Mouse (Mus musculus) kidney, postnatal 10 days (tissue): ENCODE data around the gene Dyx1c1.

Source experiments
- DNase-seq: peaks from one replicate; pipeline ENCODE4 v3.0.0; 2021; ENCODE audit warnings: mixed read lengths

Gene Dyx1c1

DNA sequence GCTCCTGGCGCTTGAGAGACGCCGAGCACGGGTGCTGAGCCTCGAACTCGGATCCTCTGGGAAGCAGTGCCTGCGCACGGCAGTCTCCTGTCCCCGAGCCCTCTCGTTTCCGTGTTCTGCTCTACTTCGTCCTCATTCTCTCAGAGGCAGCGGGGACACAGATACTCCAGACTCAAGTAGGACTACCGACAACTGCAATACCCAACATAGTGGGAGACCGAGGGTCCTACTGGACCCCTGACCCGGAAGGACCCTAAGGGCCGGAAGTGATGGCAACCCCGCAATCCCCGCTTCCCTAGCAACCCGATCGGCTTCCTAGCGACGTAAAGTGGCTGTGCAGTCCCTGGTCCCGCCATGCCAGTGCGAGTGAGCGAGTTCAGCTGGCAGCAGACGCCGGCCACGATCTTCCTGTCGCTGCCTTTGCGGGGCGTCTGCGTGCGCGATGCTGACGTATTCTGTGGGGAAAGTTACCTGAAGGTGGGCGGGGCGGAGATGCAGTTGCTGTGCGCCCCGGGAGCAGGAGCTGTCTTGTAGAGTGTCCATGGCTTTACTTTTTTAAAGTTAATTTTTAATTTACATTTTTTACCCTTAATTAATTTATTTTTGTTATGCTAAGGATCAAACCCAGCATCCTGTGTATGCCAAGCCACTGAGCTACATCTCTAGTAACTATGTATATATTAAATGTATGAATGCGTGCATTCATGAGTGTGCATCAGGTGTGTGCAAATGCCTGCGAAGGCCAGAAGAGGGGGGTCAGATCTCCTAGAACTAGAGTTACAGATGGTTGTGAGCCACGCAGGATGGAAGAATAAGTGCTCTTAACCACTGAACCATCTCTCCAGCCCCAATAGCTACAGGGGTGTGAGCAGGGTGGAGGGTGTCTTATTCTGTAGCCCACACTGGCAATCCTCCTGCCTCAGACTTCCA, at the start of gene Dyx1c1, which contains the start of gene Gm44503:
Gene Dyx1c1, plus strand, starts transcription at position 265 of the 930 bp plus-strand sequence.
Gene Gm44503, plus strand, starts transcription at position 332 of the 930 bp plus-strand sequence.
- peak; percentile 89 for DNase-seq

- no peak for DNase-seq
Observed at GRCm38 (mm10) chr9:72911381-72911780, 47.2 kb upstream of the Dyx1c1 start.

GRCm38 (mm10) chr9:72913551-72913950, 45.0 kb upstream of the Dyx1c1 start:
- no peak for DNase-seq

DNA sequence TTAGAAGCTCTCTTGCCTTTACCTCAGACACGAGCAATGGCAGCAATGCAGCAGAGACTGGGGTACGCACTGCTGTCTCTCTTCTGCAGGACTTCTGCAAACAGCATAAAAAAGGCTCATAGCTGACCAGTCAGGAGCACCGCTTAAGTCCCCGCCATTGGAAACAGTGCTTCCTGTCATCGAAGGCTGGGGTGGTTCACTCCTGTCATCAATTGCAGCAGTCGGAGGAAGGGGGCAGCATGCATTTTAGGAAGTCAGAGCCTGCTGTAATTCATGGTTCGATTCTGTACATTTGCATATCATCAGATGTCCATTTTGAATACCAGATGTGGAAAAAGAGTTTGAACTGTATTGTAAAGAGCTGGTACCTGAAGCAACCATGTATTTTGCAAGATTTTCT, 42.9 kb upstream of the Dyx1c1 start:
- DNase-seq: no peak

DNA sequence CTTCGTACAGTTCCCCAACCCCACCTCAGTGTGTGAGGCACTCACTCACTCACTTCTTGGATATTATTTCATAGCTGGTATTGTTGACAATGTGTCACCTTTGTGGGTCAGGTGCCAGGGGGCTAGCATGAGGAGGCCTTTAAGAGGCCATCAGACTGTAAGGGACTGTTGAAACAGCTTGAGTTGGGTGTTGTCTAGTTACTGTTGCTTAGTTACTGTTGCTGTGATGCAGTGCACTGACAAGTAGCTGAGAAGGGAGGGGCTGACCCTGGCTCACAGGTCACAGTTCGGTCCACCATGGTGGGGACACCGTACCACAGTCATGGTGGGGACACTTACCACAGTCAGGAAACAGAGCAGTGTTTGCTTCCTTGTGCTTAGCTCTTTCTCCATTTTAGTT, 35.5 kb upstream of the Dyx1c1 start:
- no peak for DNase-seq

DNA sequence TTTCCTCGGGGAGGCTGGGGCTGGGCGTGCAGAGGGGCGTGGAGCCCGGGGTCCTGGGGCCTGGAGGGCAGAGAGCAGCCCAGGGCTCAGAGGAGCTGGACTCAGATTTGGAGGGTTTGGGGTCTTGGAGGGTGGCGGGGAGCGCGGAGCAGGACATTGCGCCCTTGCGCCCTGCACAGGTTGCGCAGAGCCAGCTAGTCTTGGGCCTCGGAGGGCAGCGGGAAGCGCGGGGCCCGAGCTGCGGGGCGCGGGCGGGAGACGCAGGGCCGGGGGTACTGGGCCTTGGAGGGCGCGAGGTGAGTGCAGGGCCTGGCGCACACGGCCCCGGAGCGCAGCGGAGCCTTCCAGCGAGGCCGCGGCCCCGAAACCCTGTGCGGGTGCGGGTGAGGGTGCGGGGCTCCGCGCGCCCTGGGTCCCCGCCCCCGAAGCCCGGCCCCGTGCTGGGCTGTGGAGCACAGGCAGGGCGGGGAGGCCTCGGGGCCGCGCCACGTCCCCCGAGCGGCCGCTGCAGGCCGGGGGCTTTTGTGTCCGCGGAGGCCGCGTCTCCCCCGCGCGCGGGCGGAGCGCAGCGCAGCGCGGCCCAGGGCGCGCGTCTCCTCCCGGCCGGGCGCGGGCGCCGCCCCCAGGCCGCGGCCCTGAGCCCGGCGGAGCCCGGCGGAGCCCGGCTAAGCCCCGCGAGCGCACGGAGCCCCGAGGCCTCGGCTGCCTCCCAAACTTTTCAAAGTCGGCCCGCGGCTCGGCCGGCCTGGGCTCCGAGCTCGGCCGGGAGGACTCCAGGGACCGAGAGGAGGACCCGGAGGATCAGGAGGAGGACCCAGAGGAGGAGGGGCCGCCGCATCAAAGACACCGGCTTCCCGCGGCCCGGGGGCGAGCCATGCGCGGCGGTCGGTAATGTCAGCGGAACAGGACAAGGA, 33.3 kb upstream of the Dyx1c1 start, which contains the start of gene Pygo1:
Gene Pygo1, plus strand, starts transcription at position 625 of the 914 bp plus-strand sequence.
- peak; percentile 73 for DNase-seq

GRCm38 (mm10) chr9:72925935-72926258, 32.7 kb upstream of the Dyx1c1 start:
- DNase-seq: no peak

- no peak for DNase-seq
Observed at GRCm38 (mm10) chr9:72931166-72931790, 27.3 kb upstream of the Dyx1c1 start.

DNA sequence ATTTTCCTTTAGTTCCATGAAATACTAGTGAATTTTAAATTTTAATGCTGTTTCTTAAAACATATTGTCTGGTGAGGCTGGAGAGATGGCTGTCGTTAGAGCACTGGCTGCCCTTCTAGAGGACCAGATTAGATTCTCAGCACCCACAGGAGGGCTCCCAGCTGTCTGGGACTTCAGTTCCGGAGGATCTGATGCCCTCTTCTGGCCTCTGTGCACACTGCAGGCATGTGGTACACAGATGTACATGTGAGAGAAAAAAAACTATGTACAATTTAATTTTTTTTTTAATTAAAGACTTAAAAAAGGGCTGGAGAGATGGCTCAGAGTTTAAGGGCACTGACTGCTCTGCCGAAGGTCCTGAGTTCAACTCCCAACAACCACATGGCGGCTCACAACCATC, 23.3 kb upstream of the Dyx1c1 start:
- DNase-seq: peak; percentile 15

DNA sequence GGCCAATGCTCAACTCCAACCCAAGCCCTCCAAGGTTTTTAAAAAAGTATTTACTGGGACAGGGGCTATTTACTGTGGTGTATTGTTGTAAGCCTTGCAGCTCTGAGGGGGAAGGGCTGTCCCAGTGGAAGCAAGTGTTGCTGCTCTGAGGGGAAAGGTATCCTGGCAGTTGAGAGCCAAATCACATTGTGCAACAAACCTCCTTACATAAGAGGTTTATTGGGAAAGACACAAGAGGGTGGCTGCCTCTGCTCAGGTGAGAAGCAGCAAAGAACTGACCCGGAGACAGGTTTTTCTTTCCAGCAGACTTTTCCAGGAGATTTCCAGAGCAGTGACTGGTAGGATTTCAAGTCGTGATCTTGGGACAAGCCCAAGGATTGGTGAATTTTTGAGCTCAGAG, 22.3 kb upstream of the Dyx1c1 start:
- DNase-seq: no peak

DNA sequence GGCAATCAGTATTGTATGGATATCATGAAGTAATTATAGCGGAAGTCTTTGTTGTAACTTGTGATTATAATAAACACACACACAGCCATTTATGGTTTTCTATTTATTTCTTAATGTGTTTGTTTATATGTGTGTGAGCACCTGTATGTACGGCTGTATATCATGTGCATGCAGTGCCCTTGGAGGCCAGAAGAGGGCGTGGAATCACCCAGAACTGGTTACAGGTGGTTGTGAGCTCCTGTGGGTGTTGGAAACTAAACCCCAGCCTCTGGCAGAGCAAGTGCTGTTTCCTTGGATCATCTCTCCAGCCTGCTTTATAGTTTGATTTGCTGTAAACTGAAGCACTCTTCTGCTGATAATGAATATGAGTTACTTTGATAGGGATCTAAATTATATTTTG, 15.2 kb upstream of the Dyx1c1 start:
- peak; percentile 22 for DNase-seq

DNA sequence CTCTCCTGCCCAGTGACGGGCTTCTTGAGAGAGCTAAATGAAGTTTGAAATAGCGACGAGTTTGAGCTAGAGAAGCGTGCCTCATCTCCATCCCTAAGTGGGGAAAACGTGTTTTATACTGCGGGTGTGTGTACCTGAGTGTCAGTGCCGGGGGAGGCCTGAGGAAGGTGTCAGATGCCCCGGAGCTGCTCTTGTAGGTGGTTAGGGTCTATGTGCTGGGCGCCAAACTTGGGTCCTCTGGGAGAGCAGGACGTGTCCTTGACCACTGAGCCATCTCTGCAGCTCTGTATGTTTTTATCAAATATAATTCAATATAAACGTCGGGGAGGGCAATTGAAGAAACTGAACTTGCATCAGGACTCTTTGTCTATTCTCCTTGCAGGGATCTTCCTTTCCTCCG, 14.3 kb upstream of the Dyx1c1 start:
- no peak for DNase-seq

GRCm38 (mm10) chr9:72947010-72947409, 11.6 kb upstream of the Dyx1c1 start:
- DNase-seq: no peak

DNA sequence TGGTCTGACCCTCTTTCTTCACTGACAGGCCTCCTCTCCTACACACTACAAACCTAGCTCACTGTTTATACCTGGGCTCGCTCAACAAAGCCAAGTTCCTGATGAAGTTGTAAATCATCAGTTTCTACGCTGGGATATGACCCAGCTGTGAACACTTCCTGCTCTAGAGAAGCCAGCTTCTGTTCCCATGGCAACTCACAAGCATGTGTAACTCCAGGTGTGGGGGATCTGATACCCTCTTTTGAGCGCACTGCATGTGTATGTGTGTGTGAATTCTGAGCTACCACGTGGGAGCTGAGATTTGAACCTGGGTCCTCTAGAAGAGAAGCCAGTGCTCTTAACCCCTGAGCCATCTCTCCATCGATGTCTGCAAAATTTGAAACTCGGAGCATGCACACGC, 9.0 kb upstream of the Dyx1c1 start:
- DNase-seq: no peak

GRCm38 (mm10) chr9:72954746-72955145, 3.8 kb upstream of the Dyx1c1 start:
- DNase-seq: peak; percentile 37

DNA sequence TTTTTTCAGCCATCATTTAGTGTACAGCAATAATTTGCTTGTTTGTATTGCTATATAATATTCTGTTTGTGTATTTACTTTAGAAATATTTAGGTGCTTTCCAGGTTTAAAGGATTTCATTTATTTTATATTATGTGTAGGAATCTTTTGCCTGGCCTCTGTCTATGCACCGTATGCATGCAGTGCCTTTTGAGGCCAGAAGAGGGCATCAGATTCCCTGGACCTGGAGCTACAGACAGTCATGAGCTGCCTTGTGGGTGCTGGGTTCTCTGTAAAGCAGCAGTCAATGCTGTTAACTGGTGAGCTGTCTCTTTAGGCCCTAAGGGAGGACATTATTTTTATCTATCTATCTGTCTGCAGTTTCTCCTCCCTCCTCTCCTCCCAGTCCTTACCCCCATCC, 3.0 kb upstream of the Dyx1c1 start:
- DNase-seq: peak; percentile 65

GRCm38 (mm10) chr9:72961346-72961745, 2.8 kb downstream of the Dyx1c1 start:
- DNase-seq: peak; percentile 50

DNA sequence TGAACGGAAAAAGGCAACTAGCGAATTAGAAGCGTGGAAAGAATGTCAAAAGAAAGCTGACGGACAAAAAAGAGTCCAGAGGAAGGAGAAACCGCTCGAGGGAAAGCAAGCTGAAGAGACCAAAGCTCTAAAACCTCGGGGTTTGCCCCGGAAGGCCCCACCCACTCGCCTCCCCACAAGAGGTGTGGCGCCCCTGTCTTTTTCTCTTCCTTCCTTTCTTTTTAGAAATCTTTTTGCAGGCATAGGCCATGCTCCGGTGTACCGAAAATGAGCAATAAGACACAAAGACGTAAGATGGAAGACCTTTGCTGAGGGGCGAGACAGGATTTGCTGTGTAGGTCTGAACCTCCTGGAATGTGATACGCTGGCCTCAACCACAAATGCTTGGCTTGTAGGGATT, 3.4 kb downstream of the Dyx1c1 start:
- no peak for DNase-seq

GRCm38 (mm10) chr9:72968349-72969061, 9.9 kb downstream of the Dyx1c1 start:
- DNase-seq: peak; percentile 47

DNA sequence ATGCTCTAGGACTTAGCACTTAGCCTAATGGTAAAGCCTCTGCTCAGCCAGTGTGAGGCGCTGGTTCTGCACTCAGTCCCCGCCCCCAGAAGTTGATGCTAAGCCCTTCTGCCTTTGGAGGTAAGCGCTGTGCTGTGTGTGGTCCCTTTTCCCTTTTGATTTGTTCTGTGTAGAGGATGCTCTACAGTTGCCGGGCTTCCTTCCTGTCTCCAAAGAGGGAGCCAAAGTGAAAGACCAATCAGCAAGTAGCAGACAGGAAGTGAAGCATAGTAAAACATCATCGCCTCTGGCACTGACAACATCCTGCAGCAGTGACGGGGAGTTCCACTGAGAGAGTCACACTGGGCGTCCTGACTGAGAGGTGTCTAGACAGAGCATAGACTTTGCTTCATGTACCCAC, 11.3 kb downstream of the Dyx1c1 start:
- DNase-seq: peak; percentile 35

- no peak for DNase-seq
Observed at GRCm38 (mm10) chr9:72972435-72972834, 13.8 kb downstream of the Dyx1c1 start.

GRCm38 (mm10) chr9:72972984-72973383, 14.4 kb downstream of the Dyx1c1 start:
- no peak for DNase-seq
